Mouse (Mus musculus): ENCODE data around the gene B130006D01Rik. TPM values are rescaled to one million over a fixed set of nuclear protein-coding genes. Genes with fewer than 3 reads are reported as not detected.

B130006D01Rik gene
- 1.2 and 1.6 TPM in 2 replicates for polyA plus RNA-seq (2016; fragmentation: Nextera tagmentation; extraction: Ambion mirVana)

DNA sequence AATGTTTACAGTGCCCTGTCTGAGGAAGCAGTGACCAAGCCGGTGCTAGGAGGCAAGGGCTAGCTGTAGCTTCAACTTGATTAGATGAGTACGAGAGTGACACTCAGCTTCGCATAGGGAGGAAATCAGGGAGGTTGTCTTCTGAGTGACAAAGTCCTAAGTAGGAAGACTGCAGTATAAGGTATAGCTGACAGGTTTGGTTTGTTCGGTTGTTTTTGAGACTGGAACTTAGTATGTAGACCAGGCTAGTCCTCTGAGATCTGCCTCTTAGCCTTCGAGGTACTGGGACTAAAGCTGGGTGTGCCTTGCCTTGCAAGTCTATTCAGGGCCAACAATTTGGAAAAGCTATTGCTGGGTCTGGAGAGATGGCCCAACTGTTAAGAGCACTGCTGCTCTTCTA lies at the start of gene B130006D01Rik:
Gene B130006D01Rik, plus strand, starts transcription at position 301 of the 400 bp plus-strand sequence.
- H3K27ac ChIP-seq (replicated peaks), result no peak within 1 kb of the TSS
- no peaks in the 10 kb centered on the region for H3K4me1 ChIP-seq
- WGBS, result 94% methylated on average over 5 of the region's 5 CpGs
- no peak for ATAC-seq (ENCODE audit: low FRiP score, low read depth)
- no peak within 1 kb of the TSS for H3K4me3 ChIP-seq
- no peaks in the 10 kb centered on the region for H3K9me3 ChIP-seq
- no peak within 1 kb of the TSS for H3K4me2 ChIP-seq (replicated peaks)
- H3K9ac ChIP-seq (replicated peaks), result no peak within 1 kb of the TSS
- H3K27me3 ChIP-seq, result no peaks in the 10 kb centered on the region
- H3K36me3 ChIP-seq, result no peaks in the 10 kb centered on the region

DNA sequence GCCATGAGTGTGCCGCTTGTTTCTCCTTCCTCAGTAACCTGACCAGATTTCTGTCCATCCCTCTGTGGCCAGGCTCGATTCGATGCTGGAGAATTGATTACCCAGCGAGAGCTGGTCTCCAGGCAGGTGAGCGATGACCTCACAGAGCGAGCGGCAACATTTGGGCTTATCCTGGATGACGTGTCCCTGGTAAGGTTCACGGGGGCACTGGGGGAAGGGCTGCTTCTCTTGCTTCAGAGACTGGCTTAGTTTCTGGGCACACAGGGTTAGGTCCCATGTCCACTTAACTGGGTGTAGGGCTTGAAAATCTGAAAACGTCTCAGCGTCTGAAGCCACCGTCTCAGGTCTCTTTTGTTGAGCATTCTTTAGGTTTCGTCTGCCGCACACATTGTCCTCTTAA lies 47.9 kb upstream of the B130006D01Rik start:
- peaks cover 77% of the 10 kb centered on the region for H3K36me3 ChIP-seq
- WGBS, result 85% methylated on average over 14 of the region's 14 CpGs
- H3K27ac ChIP-seq (replicated peaks), result peak overlapping the region; percentile 54; the same call in 1 of the 2 replicates

DNA sequence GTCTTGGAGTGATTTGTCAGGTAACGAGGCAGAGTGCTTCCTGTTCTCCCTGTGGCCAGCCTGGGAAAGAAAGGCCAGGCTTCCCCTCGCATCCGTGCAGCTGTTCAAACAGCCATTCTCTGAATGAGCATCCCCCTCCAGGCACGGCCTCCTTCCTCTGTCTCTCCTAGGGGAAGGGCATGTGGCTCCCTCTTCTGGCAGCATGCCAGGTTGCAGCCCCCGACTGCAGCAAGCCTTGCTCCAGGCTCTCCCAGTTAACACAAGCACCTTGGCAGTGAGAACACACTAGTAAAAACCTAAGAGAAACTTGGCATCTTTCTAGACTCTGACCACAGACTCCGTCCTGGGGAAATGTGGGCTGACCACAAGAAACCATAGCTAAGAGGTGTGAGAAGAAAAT lies 47.1 kb upstream of the B130006D01Rik start:
- H3K4me3 ChIP-seq, result no peak overlapping the region
- H3K9ac ChIP-seq (replicated peaks), result no peak overlapping the region
- ATAC-seq (ENCODE audit: low FRiP score, low read depth), result 0 out of 2 replicates have a peak, but pooled peaks have one; percentile 56
- 23% methylated on average over 6 of the region's 6 CpGs for WGBS
- H3K27me3 ChIP-seq, result no peaks in the 10 kb centered on the region
- H3K36me3 ChIP-seq, result peaks cover 80% of the 10 kb centered on the region
- peak overlapping the region; percentile 54; the same call in 1 of the 2 replicates for H3K27ac ChIP-seq (replicated peaks)
- no peak overlapping the region for H3K4me2 ChIP-seq (replicated peaks)
- peaks cover 7% of the 10 kb centered on the region; the same call in 1 of the 2 replicates for H3K4me1 ChIP-seq
- no peaks in the 10 kb centered on the region for H3K9me3 ChIP-seq

More for the DNA sequence above, 47.9 kb upstream of the B130006D01Rik start:
- Histone ChIP-seq H3K4me3 (no peak overlapping the region), H3K9me3 (no peaks in the 10 kb centered on the region), H3K4me1 (peaks cover 7% of the 10 kb centered on the region; the same call in 1 of the 2 replicates), H3K27me3 (no peaks in the 10 kb centered on the region), H3K4me2 (replicated peaks) (no peak overlapping the region), H3K9ac (replicated peaks) (no peak overlapping the region)
- no peak for ATAC-seq (ENCODE audit: low FRiP score, low read depth)

GRCm38 (mm10) chr11:95677925-95678701 lies 45.3 kb upstream of the B130006D01Rik start:
- Histone ChIP-seq H3K9ac (replicated peaks) (no peak overlapping the region), H3K4me1 (peaks cover 7% of the 10 kb centered on the region; the same call in 1 of the 2 replicates), H3K9me3 (no peaks in the 10 kb centered on the region), H3K4me3 (no peak overlapping the region), H3K4me2 (replicated peaks) (no peak overlapping the region), H3K36me3 (peaks cover 75% of the 10 kb centered on the region), H3K27me3 (no peaks in the 10 kb centered on the region), H3K27ac (replicated peaks) (no peak overlapping the region)
- no peak for ATAC-seq (ENCODE audit: low FRiP score, low read depth)
- 93% methylated on average over 14 of the region's 14 CpGs for WGBS

DNA sequence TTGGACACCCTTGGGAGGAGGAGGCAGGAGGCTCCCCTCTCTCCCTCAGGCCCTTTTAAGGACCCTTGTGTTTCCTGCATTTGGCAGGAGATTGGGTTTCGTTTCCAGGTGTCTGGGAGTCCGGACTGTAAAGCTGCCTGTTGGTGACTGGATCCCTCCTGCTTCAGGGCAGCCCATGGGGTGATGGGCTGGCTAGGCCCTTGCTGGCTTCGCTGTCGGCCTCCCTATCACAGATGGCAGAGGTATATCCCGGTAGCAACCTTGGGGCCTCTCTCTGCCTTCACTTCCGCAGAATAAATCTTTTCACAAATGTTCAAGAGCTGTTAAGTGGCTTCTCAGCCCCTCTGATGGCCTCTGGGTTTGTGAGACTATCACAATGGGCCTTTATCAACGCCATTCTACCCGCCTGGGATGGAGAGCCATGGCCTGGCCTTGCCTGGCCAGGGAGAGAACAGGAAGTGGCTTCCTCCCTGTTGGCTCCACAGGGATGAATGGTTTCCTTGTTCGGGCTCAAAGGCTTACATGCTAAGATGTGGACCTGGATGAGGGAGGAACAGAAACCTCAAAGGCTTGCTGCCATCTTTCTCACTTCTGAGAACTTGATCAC lies 41.3 kb upstream of the B130006D01Rik start:
- H3K4me3 ChIP-seq, result no peak overlapping the region
- peaks cover 48% of the 10 kb centered on the region for H3K36me3 ChIP-seq
- H3K9ac ChIP-seq (replicated peaks), result 0 out of 2 replicates have a peak overlapping the region, but pooled peaks have one; percentile 29
- H3K27me3 ChIP-seq, result no peaks in the 10 kb centered on the region
- 80% methylated on average over 9 of the region's 9 CpGs for WGBS
- no peak overlapping the region for H3K4me2 ChIP-seq (replicated peaks)
- ATAC-seq (ENCODE audit: low FRiP score, low read depth), result no peak
- H3K27ac ChIP-seq (replicated peaks), result no peak overlapping the region
- no peaks in the 10 kb centered on the region for H3K9me3 ChIP-seq
- no peaks in the 10 kb centered on the region for H3K4me1 ChIP-seq

- Histone ChIP-seq H3K27ac (replicated peaks) (no peak overlapping the region), H3K27me3 (no peaks in the 10 kb centered on the region), H3K4me2 (replicated peaks) (no peak overlapping the region), H3K9me3 (no peaks in the 10 kb centered on the region), H3K36me3 (peaks cover 40% of the 10 kb centered on the region), H3K9ac (replicated peaks) (no peak overlapping the region), H3K4me3 (no peak overlapping the region), H3K4me1 (no peaks in the 10 kb centered on the region)
- WGBS, result 92% methylated on average over 3 of the region's 3 CpGs
- ATAC-seq (ENCODE audit: low FRiP score, low read depth), result no peak
Observed at GRCm38 (mm10) chr11:95682946-95683345, 40.4 kb upstream of the B130006D01Rik start.

DNA sequence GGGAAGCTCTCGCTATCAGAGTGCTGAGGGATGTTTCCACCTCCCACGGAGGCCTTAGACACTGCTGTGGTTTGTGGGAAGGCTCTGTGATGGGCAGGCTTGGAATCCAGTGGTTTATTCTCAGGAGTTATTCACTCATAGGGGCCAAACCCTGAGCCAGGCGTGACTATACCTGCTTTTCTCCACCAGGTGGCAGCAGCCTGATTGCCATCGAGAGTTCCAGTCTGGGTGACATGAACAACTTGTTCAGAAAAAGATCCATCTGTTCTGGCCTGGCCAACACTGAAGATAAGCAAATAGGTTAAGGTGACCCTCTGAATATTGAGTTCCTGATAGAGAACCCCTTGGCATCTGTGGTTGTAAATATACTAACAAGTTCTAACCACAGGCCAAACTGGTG lies 37.4 kb upstream of the B130006D01Rik start:
- Histone ChIP-seq H3K4me3 (no peak overlapping the region), H3K9ac (replicated peaks) (no peak overlapping the region), H3K36me3 (peaks cover 13% of the 10 kb centered on the region), H3K27ac (replicated peaks) (no peak overlapping the region), H3K4me1 (no peaks in the 10 kb centered on the region), H3K27me3 (no peaks in the 10 kb centered on the region), H3K4me2 (replicated peaks) (no peak overlapping the region), H3K9me3 (no peaks in the 10 kb centered on the region)
- no peak for ATAC-seq (ENCODE audit: low FRiP score, low read depth)
- whole genome bisulfite sequencing, result 6% methylated on average over 4 of the region's 4 CpGs

- H3K9me3 ChIP-seq, result no peaks in the 10 kb centered on the region
- H3K4me3 ChIP-seq, result no peak overlapping the region
- H3K9ac ChIP-seq (replicated peaks), result no peak overlapping the region
- H3K36me3 ChIP-seq, result 0 out of 2 replicates have a peak, but pooled peaks cover 1% of the 10 kb centered on the region
- WGBS, result 42% methylated on average over 11 of the region's 11 CpGs
- 0 out of 2 replicates have a peak, but pooled peaks cover 5% of the 10 kb centered on the region for H3K27me3 ChIP-seq
- no peak for ATAC-seq (ENCODE audit: low FRiP score, low read depth)
- H3K27ac ChIP-seq (replicated peaks), result no peak overlapping the region
- no peaks in the 10 kb centered on the region for H3K4me1 ChIP-seq
- no peak overlapping the region for H3K4me2 ChIP-seq (replicated peaks)
Observed at GRCm38 (mm10) chr11:95687084-95687656, 36.2 kb upstream of the B130006D01Rik start.

GRCm38 (mm10) chr11:95688515-95688914 lies 34.9 kb upstream of the B130006D01Rik start:
- H3K9ac ChIP-seq (replicated peaks), result no peak overlapping the region
- no peak for ATAC-seq (ENCODE audit: low FRiP score, low read depth)
- no peaks in the 10 kb centered on the region for H3K9me3 ChIP-seq
- H3K36me3 ChIP-seq, result no peaks in the 10 kb centered on the region
- no peak overlapping the region for H3K4me2 ChIP-seq (replicated peaks)
- H3K27ac ChIP-seq (replicated peaks), result no peak overlapping the region
- no peak overlapping the region for H3K4me3 ChIP-seq
- H3K4me1 ChIP-seq, result no peaks in the 10 kb centered on the region
- 79% methylated on average over 6 of the region's 6 CpGs for WGBS
- 0 out of 2 replicates have a peak, but pooled peaks cover 5% of the 10 kb centered on the region for H3K27me3 ChIP-seq

DNA sequence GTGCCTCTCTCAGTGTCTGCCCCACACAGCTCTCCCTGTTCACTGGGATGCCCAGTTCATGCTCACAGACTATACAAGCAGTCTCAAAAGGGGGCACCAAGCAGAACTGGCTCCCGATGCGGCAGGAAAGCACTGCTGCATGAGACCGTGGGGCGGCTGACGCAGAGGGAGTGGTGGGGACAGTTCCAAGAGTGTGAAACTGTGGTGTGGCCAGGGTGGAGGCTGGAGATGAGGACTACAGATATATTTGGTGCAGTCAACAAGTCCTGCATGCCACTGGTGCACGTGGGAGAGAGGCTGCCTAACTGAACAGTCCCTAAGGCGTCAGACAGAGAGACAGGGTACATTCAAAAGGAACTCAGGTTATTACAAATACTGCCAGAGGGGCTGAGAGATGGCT lies 34.4 kb upstream of the B130006D01Rik start:
- 80% methylated on average over 7 of the region's 7 CpGs for WGBS
- Histone ChIP-seq H3K4me3 (no peak overlapping the region), H3K27ac (replicated peaks) (no peak overlapping the region), H3K36me3 (no peaks in the 10 kb centered on the region), H3K9ac (replicated peaks) (no peak overlapping the region), H3K4me2 (replicated peaks) (no peak overlapping the region), H3K4me1 (no peaks in the 10 kb centered on the region), H3K9me3 (no peaks in the 10 kb centered on the region), H3K27me3 (0 out of 2 replicates have a peak, but pooled peaks cover 5% of the 10 kb centered on the region)
- ATAC-seq (ENCODE audit: low FRiP score, low read depth), result no peak

- 92% methylated on average over 3 of the region's 3 CpGs for WGBS
- Histone ChIP-seq H3K9ac (replicated peaks) (no peak overlapping the region), H3K4me1 (no peaks in the 10 kb centered on the region), H3K36me3 (no peaks in the 10 kb centered on the region), H3K27me3 (0 out of 2 replicates have a peak, but pooled peaks cover 5% of the 10 kb centered on the region), H3K4me3 (no peak overlapping the region), H3K4me2 (replicated peaks) (no peak overlapping the region), H3K9me3 (no peaks in the 10 kb centered on the region), H3K27ac (replicated peaks) (no peak overlapping the region)
- no peak for ATAC-seq (ENCODE audit: low FRiP score, low read depth)
Observed at GRCm38 (mm10) chr11:95689544-95689943, 33.8 kb upstream of the B130006D01Rik start.

- no peak for ATAC-seq (ENCODE audit: low FRiP score, low read depth)
- H3K4me3 ChIP-seq, result no peak overlapping the region
- no peak overlapping the region for H3K27ac ChIP-seq (replicated peaks)
- no peak overlapping the region for H3K4me2 ChIP-seq (replicated peaks)
- no peaks in the 10 kb centered on the region for H3K9me3 ChIP-seq
- H3K4me1 ChIP-seq, result no peaks in the 10 kb centered on the region
- no peaks in the 10 kb centered on the region for H3K27me3 ChIP-seq
- WGBS, result 76% methylated on average over 5 of the region's 5 CpGs
- no peaks in the 10 kb centered on the region for H3K36me3 ChIP-seq
- H3K9ac ChIP-seq (replicated peaks), result no peak overlapping the region
Observed at GRCm38 (mm10) chr11:95698541-95698940, 24.8 kb upstream of the B130006D01Rik start.
